Mouse (Mus musculus) MN1 (cell line): ENCODE results near the gene Twf1.

Experiments
- DNase-seq: peaks from one replicate; pipeline ENCODE4 v3.0.0-alpha.2; 2016; ENCODE audit warnings: low spot score

The Twf1 gene

DNA sequence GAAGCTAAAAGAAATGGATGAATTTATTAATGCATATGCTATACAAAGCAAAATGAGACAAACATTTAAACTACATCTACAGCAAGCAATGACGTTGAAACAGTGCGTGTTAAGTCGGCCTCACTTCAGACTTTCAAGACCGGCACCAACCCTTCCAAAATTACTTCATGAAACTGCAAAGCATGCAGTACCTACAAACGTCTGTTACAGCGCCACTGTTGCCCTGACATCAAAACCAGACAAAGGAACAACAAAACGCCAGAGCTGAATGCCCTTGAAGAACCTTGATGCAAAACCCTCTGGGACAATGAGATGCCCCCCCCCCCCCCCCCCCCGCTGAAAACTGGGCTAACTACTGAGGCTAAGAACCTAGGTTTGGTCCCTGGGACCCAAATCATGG is 16.9 kb downstream of the Twf1 start:
- DNase-seq = no peak

DNA sequence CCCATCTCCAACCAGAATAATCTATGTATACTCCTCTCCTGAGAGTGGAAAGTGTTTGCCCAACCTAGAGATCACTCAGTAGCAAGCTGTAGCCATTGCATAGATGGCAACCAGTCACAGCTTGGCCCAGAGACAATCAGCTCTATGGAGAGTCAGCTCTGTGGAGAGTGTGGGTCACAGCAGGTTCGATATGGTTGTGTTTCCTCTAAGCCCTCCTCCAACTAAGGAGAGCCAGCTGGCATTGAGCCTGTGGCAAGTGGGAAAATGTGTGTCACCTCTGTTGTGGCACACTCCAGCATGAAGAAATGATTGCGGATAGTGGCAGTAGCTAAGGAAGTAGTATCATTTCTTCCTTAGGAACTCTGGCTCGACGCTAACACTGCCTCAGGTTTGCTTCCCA is 18.2 kb downstream of the Twf1 start:
- DNase-seq = no peak

DNA sequence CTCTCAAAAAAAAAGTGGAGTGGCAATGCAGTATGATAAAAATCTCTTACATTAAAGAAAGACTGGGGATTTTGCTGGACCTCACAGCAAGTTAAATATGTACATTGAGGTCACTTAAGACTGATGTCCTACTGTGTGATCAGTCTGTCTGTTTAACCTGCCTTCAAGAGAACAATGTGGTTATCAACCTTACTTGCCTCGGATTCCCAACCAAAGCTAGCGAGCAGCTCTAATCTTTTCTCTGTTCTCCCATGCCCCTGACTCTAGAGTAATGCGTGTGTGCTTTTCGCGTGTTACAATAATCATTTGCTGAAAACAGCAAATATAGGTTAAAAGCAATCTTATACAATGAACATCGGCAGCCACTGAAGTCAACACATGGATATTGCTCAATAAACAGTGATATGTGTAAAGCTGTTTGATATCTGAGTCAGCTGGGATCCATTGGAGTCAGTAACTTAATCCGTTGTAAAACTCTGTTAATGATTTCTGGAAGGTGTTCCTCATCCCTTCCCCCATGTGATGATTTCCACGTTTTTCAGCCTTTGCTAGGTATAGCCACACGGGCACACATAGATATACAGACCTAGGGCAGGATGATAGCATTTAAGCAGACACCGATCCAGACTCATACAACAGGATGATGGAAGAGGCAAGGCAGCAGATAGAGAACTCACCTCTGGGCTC is 21.1 kb downstream of the Twf1 start:
- no peak for DNase-seq

DNA sequence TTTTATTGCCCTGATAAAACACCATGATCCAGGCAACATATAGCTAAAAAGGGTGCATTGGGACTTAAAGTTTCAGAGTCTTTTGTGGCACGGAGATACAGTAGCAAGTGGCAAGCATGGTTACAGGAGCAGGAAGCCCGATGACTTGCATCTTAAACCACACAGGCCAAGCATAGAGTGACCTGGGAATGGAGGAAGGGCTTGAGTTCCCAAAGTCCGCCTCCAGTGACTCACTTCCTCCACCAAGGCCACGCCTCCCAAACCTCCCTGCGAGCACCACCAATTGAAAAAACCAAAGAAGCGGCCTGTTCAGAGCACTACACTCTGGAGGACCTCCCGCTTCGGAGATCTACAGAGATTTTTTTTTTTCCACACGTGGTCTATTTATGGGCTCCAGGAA is 23.8 kb downstream of the Twf1 start:
- peak; percentile 77 for DNase-seq

DNA sequence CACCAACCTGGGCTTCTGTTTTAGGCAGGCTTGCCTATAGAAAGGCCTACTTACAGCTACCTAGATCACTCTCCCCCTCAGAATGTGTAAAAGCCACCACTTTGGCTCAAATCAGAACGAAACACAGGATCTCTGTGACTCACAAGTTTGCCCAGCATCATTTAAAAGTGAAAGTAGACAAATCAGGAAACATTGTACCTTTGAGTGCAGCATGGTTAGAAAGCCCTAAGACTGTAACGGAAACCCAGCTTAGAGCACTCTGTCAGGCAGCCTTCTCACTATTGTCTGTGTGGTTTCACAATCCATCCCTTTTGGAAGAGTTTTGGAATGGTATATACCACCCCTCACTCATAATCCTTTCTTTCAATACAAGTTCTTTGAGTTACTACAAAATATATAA is 24.8 kb downstream of the Twf1 start:
- DNase-seq = no peak

DNA sequence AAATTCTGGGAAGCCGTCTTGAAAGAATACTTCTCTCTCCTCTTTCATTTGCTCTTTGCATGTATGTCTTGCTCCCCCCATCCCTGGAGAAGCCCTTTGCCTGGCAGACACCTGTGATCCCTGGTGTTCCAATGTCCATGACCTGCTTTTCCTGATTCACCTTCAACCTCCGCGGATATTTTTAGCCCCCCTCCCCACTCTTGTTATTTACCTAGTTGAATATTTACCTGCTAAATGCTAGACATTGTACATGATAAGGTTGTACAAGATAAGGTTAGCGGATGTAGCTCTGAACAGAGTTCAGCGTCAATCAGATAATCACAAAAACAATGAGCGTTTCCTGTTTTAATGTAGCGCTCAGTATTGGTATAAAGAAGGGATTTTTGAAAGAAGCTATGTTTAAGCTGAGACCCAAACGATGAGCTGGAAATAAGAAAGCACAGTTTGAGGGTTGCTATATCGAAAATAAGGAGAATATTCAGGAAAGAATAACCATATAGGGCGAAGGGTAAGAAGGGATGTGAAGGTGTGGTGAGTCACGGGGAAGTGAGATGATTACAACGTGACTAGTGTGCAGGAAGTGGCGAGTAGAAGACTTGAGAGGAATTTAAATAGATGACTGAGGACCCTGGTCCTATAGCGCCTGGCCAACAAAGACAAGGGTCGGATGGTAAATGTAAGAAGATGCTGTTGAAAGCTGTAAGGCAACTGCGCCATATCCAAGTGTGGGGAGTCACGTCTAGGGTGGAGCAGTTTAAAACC is 30.6 kb downstream of the Twf1 start:
- no peak for DNase-seq

DNA sequence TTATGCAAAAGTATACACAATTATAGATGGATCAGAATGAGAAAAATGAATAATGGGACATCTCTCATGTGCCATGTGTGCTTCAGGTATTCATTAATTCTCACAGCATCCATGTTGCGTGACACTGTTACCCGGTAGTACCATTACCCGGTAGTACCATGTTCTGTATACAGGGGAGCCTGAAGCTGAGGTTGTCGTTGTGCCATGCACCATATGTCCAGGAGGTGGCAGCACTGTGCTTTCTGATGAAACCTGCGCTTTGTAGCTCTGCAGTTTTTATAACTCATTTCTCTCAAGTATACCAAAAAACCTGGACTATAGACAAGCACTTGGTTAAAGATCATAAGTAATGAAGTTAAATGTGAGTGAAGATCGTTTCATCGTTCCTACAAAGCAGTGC is 32.2 kb downstream of the Twf1 start:
- peak; percentile 89 for DNase-seq

DNA sequence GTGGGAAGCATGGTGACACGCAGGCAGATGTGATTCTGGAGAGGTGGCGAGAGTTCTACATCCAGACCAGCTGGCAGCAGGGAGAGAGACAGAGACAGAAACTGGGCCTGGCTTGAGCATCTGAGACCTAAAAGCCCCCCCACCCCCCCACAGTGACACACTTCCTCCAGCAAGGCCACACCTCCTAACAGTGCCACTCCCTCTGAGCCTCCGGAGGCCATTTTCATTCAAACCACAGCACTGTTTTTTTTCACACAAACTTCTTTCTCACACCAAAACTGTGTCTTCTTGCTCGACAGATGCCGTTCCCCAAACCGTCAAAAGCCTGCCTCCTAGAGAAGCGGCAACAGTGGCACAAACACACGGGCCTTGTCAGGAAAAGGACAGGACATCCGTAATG is 36.2 kb downstream of the Twf1 start:
- no peak for DNase-seq

DNA sequence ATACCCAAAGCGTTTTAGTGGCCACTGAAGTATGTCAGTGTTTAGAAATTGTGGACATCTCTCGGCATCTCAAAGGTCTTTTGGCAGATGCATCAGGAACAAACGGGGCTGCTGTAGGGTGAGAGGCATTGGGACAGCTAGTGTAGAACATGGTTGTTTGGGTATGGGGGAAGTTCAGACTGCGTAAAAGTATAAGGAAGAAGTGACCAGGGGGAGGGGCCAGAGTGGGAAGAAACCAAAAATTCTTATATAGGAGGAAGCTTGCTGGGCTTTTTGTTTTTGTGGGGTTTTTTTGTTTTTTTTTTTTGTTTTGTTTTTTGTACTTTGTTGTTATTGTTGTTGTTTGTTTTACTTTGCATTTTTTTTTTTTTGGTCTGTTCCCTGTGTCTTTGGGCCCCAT is 44.8 kb downstream of the Twf1 start:
- DNase-seq = no peak

DNA sequence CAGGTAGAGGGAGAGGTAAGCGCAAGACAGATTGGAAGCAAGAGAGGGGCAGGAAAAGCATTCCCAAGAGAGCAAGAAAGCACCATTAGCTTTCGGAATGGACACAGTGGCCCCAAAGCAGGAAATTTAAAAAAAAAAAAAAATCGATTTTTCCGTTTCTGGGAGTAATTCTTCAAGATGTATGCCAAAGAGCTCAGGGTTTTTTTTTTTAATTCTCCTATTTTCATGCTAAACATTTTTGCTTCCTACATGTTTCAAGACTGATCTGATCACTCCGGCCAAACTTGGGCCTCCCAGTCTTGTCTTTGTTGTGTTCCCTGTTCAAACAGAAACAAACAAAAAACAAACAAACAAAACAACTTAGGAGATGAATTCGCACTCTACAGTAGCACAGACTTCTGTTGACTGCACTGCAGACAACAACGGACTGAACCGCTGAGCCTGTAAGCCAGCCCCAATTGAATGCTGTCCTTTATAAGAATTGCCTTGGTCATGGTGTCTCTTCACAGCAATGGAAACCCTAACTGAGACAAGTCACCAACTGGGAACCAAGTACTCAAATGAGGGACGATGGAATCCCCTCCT is 45.5 kb downstream of the Twf1 start:
- DNase-seq = no peak

DNA sequence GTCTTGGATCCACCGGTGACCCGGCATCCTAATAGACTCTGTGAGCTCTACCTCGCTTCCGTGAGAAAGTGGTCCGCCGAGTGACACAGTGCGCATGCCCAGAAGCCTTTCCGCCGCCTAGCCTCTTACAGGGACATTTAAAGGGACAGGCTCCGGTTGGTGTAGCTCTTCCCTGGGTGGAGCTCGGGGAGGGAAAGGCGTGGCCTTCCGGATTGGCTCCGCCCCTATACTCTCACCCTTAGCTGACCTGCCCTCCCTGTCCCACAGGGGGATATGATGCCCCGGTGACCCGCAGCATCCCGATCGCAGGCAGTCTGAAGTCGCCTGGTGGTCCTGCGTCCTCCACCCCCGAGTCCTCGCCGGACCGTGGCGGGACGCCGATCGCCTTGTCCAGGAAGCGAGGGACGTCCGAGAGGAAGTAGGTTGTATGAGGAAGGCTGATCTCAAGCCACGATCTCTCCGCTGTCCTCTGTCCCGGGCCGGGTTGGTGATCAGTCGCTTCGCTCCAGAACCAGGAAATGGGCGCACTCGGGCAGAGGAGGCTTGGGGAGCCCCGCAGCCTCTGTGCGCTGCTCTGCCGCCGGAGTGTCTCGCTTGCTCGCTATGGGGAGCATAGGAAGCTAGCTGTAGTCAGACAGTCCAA is 46.2 kb downstream of the Twf1 start, which contains the start of the genes Pus7l and Irak4:
Gene Pus7l (minus strand): TSS at position 139 of the 643 bp plus-strand sequence.
Gene Irak4 (plus strand): TSS at position 235 of the 643 bp plus-strand sequence.
- DNase-seq = peak; percentile 97

DNA sequence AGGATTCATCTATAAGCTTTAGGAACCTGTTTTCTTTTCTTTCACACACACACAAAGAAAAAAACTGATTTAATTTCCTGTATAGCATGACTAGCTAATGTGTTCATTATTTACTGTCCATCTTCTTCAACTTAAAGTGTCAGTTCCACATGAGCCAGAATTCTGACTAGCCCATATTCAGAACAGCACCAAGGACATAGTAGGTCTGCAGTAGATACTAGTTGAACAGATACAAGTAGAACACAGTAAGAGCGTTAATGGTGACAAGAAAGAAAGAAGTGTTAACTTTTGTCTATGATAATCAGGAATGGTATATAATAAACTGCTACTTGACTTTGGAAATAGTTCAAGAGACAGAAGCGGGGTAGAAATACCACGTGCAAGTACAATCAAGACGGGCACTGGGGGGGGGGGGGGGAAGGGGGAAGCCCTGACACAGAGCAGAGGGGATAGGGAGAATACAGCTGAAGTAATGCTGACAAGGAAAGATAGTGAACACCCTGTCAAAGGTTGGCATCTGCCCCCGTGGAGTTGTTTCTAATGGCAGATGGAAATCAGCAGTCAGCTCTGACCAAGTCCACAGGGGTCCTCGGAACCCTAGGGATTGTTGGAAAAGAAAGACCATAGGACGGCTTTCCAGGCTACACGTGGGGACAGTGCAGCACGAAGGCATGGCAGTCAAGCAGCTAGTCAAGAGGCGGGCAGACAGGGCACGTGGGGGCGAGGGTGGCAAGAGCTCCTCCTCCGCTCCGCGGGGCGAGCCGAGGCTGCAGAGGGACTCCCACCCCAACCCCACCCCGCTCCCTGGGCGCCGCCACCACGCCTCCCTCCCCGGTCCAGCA is 46.9 kb downstream of the Twf1 start:
- no peak for DNase-seq

DNA sequence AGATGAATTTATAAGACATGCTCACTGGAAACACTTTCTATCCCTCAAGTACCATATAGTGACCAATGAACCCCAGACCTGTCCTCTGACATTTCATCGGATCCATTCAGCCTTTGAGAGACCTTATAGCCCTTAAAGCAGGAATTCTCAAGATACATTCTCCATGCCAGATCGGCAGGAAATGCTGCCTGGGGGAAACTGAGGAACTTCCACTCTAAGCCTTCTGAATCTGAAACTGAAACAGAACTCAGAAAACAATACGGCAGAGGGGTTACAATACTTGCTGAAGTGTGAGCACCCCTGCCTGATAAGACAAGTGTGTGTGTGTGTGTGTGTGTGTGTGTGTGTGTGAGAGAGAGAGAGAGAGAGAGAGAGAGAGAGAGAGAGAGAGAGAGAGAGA is 50.4 kb downstream of the Twf1 start:
- DNase-seq = no peak

DNA sequence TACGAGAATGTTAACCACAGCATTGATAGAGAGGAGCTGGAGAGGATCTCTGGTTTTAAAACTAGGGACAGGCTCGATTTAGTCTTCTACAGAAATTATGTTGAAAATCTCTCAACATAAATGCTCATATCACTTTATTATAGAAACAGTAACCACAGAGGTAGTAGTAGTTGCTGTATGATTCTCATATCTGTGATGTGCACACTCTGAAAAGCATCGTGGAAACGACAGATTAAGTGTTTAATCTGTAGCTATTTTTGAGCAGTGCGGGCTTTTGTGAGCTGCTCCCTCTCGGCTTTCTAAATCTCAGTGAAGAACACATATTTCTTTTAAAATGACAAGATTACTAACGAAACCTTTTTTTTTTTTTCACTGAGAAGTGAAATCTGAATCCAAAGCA is 54.2 kb downstream of the Twf1 start:
- DNase-seq = no peak

DNA sequence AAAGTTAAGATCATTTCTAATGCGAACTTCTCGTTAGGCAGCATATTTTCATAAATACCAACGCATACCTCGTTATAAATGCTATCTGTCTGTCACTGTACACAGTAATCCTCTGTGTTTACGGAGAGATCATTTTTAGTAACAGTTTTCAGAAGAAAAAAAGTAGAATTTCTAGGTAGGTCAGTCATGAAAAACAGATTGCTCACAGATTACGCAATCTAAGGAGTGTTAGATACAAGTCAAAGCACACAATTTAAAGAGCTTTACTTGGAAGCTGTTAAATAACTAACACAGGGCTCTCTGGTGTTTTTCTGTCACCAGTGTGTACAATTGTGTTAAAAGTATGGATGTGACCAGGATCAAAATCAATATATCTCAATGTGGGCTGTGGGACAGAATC is 56.7 kb downstream of the Twf1 start:
- DNase-seq = no peak

DNA sequence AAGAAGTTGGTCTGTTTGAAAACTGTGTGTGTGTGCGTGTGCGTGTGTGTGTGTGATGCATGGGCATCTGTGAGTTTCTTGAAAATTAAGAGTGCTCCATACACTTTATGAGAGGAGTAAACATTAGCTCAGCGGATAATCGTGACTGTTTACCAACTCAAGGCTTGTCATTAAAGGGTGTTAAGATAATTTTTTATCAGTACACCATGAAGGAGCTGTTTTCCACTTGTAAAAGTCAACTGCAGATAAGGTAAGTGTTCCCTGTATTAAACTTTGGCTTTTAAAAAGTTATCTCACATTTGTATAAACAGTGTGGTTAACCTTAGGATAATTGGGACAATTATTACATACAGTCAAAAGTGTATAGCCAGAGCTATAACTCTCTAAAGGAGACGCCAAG is 57.4 kb downstream of the Twf1 start:
- DNase-seq = no peak

DNA sequence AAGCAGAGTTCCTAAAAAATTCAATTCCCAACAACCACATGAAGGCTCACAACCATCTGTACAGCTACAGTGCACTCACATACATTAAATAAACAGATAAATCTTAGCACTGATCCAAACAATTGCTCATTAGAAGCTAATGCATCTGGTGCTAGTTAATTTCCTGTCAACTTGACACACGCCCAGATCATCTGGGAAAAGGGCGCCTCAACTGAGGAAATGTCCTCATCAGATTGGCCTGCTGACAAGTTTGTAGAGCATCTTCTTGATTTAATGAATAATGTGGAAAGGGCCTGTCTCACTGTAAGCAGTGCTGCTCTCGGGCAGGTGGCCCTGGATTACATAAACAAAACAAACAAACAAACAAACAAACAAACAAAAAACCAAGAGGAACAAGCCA is 59.2 kb downstream of the Twf1 start:
- DNase-seq = peak; percentile 68
